Mouse (Mus musculus): ENCODE results near the gene Tmem184a. TPM values are rescaled to one million over a fixed set of nuclear protein-coding genes. Genes with fewer than 3 reads are reported as not detected.
A peak's percentile ranks its signal among the peaks of the same experiment; 100 is the strongest.

Gene Tmem184a
- polyA plus RNA-seq, 1 experiment: not detected

GRCm38 (mm10) chr5:139799801-139800590 lies 19.7 kb downstream of the Tmem184a start:
- no peak overlapping the region for H3K27ac ChIP-seq (ENCODE audit: control insufficient read depth, insufficient read depth, low read depth, low read length, poor library complexity)
- peaks cover 8% of the 10 kb centered on the region; the same call in 1 of the 2 replicates for H3K4me1 ChIP-seq (ENCODE audit: control insufficient read depth, insufficient read depth, low read length)
- H3K4me3 ChIP-seq (replicated peaks; ENCODE audit: control insufficient read depth, low read depth, low read length): no peak overlapping the region
- TF ChIP-seq CTCF (IDR thresholded peaks at IDR 0.05; ENCODE audit: control insufficient read depth, insufficient read depth, low read length) (no peak), POLR2A (IDR thresholded peaks at IDR 0.05; ENCODE audit: borderline replicate concordance, control insufficient read depth, low read depth, low read length) (no peak)
- 95% methylated on average over 33 of the region's 33 CpGs for WGBS

GRCm38 (mm10) chr5:139799041-139799440 lies 20.7 kb downstream of the Tmem184a start:
- 93% methylated on average over 9 of the region's 9 CpGs for WGBS
- TF ChIP-seq CTCF (IDR thresholded peaks at IDR 0.05; ENCODE audit: control insufficient read depth, insufficient read depth, low read length) (no peak), POLR2A (IDR thresholded peaks at IDR 0.05; ENCODE audit: borderline replicate concordance, control insufficient read depth, low read depth, low read length) (no peak)
- Histone ChIP-seq H3K4me3 (replicated peaks; ENCODE audit: control insufficient read depth, low read depth, low read length) (no peak overlapping the region), H3K4me1 (ENCODE audit: control insufficient read depth, insufficient read depth, low read length) (peaks cover 16% of the 10 kb centered on the region), H3K27ac (ENCODE audit: control insufficient read depth, insufficient read depth, low read depth, low read length, poor library complexity) (no peak overlapping the region)

- 88% methylated on average over 12 of the region's 12 CpGs for WGBS
- Histone ChIP-seq H3K4me3 (replicated peaks; ENCODE audit: control insufficient read depth, low read depth, low read length) (no peak overlapping the region), H3K27ac (ENCODE audit: control insufficient read depth, insufficient read depth, low read depth, low read length, poor library complexity) (no peak overlapping the region), H3K4me1 (ENCODE audit: control insufficient read depth, insufficient read depth, low read length) (peaks cover 16% of the 10 kb centered on the region)
- TF ChIP-seq POLR2A (IDR thresholded peaks at IDR 0.05; ENCODE audit: borderline replicate concordance, control insufficient read depth, low read depth, low read length) (no peak), CTCF (IDR thresholded peaks at IDR 0.05; ENCODE audit: control insufficient read depth, insufficient read depth, low read length) (no peak)
Measured at GRCm38 (mm10) chr5:139798168-139798900, 21.4 kb downstream of the Tmem184a start.

- 71% methylated on average over 11 of the region's 11 CpGs for WGBS
- no peak overlapping the region for H3K27ac ChIP-seq (ENCODE audit: control insufficient read depth, insufficient read depth, low read depth, low read length, poor library complexity)
- peaks cover 18% of the 10 kb centered on the region for H3K4me1 ChIP-seq (ENCODE audit: control insufficient read depth, insufficient read depth, low read length)
- TF ChIP-seq POLR2A (IDR thresholded peaks at IDR 0.05; ENCODE audit: borderline replicate concordance, control insufficient read depth, low read depth, low read length): peak; percentile 11; the same call in 1 of the 2 replicates
- TF ChIP-seq CTCF (IDR thresholded peaks at IDR 0.05; ENCODE audit: control insufficient read depth, insufficient read depth, low read length): no peak
- no peak overlapping the region for H3K4me3 ChIP-seq (replicated peaks; ENCODE audit: control insufficient read depth, low read depth, low read length)
Measured at GRCm38 (mm10) chr5:139797473-139798167, 22.1 kb downstream of the Tmem184a start.

GRCm38 (mm10) chr5:139796900-139797299 lies 22.8 kb downstream of the Tmem184a start:
- Histone ChIP-seq H3K27ac (ENCODE audit: control insufficient read depth, insufficient read depth, low read depth, low read length, poor library complexity) (no peak overlapping the region), H3K4me1 (ENCODE audit: control insufficient read depth, insufficient read depth, low read length) (peaks cover 20% of the 10 kb centered on the region), H3K4me3 (replicated peaks; ENCODE audit: control insufficient read depth, low read depth, low read length) (no peak overlapping the region)
- no peak for TF ChIP-seq CTCF (IDR thresholded peaks at IDR 0.05; ENCODE audit: control insufficient read depth, insufficient read depth, low read length)
- no peak for TF ChIP-seq POLR2A (IDR thresholded peaks at IDR 0.05; ENCODE audit: borderline replicate concordance, control insufficient read depth, low read depth, low read length)
- 65% methylated on average over 13 of the region's 13 CpGs for WGBS

GRCm38 (mm10) chr5:139796001-139796620 lies 23.6 kb downstream of the Tmem184a start:
- Histone ChIP-seq H3K4me3 (replicated peaks; ENCODE audit: control insufficient read depth, low read depth, low read length) (no peak overlapping the region), H3K27ac (ENCODE audit: control insufficient read depth, insufficient read depth, low read depth, low read length, poor library complexity) (no peak overlapping the region), H3K4me1 (ENCODE audit: control insufficient read depth, insufficient read depth, low read length) (peaks cover 20% of the 10 kb centered on the region)
- WGBS: 77% methylated on average over 9 of the region's 9 CpGs
- TF ChIP-seq CTCF (IDR thresholded peaks at IDR 0.05; ENCODE audit: control insufficient read depth, insufficient read depth, low read length): no peak
- TF ChIP-seq POLR2A (IDR thresholded peaks at IDR 0.05; ENCODE audit: borderline replicate concordance, control insufficient read depth, low read depth, low read length): no peak

- 10% methylated on average over 10 of the region's 10 CpGs for WGBS
- no peak for TF ChIP-seq CTCF (IDR thresholded peaks at IDR 0.05; ENCODE audit: control insufficient read depth, insufficient read depth, low read length)
- peak; percentile 50; the same call in 1 of the 2 replicates for TF ChIP-seq POLR2A (IDR thresholded peaks at IDR 0.05; ENCODE audit: borderline replicate concordance, control insufficient read depth, low read depth, low read length)
- Histone ChIP-seq H3K4me3 (replicated peaks; ENCODE audit: control insufficient read depth, low read depth, low read length) (peak overlapping the region; percentile 11), H3K27ac (ENCODE audit: control insufficient read depth, insufficient read depth, low read depth, low read length, poor library complexity) (peak overlapping the region; percentile 50), H3K4me1 (ENCODE audit: control insufficient read depth, insufficient read depth, low read length) (peaks cover 23% of the 10 kb centered on the region)
Measured at GRCm38 (mm10) chr5:139794938-139795337, 24.8 kb downstream of the Tmem184a start.
